Mouse (Mus musculus) cerebellum, adult 2 months (tissue): ENCODE data around the gene Lypla2.

ENCODE experiments used
- CTCF ChIP-seq: fragments of 200-500 bp; IDR thresholded peaks from 2 replicates; pipeline ENCODE4 v1.5.1; 2011; ENCODE audit warnings: low read depth, mild to moderate bottlenecking, control low read depth, low read length, moderate library complexity, borderline replicate concordance; ENCODE audit not compliant: insufficient read depth
- POLR2A ChIP-seq: fragments of 200-500 bp; IDR thresholded peaks from 2 replicates; pipeline ENCODE4 v1.6.1; 2011; ENCODE audit warnings: low read length, control low read depth, borderline replicate concordance; ENCODE audit not compliant: insufficient read depth

DNA sequence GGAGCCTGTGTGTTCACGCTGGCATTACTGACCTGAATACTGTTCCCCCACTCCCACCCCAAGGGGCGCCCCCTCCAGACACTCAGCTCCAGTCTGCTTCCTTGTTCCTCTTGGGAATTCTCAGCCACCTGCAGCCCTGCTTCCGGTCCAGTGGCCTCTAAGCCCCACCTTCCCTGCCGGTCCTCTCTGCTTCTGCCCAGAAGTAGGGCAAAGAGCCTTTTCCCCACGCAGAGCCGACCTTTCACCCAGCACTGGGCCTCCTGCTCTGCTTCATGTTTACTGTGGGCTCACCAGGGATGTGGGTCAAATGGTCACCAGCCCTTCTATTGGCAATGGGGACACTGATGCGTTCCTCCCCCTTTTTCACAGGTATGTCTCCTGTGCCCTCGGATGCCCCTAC is 14.1 kb downstream of the Lypla2 start:
- no peak for TF ChIP-seq CTCF
- TF ChIP-seq POLR2A = no peak
